Mouse (Mus musculus) ES-Bruce4 (cell line): ENCODE data around the gene Tmcc2. TPM values are rescaled to one million over a fixed set of nuclear protein-coding genes. Genes with fewer than 3 reads are reported as not detected.

ENCODE experiments used
- H3K27ac ChIP-seq: 2 replicates; pipeline ENCODE4 v1.5.1; 2012; ENCODE audit warnings: low read length, inconsistent platforms; ENCODE audit not compliant: insufficient read depth
- H3K27me3 ChIP-seq: 2 replicates; pipeline ENCODE4 v1.6.1; 2012; ENCODE audit warnings: mild to moderate bottlenecking, low read length, inconsistent platforms; ENCODE audit not compliant: control insufficient read depth, poor library complexity, insufficient read depth, severe bottlenecking
- H3K36me3 ChIP-seq: 2 replicates; pipeline ENCODE4 v1.6.1; 2012; ENCODE audit warnings: inconsistent platforms, mild to moderate bottlenecking, low read length, moderate library complexity; ENCODE audit not compliant: control insufficient read depth, poor library complexity, insufficient read depth, severe bottlenecking
- H3K4me1 ChIP-seq: one replicate; pipeline ENCODE4 v1.8.1; 2011; ENCODE audit warnings: low read length; ENCODE audit not compliant: control insufficient read depth, insufficient read depth
- H3K4me3 ChIP-seq: 2 replicates; pipeline ENCODE4 v1.5.1; 2011; ENCODE audit warnings: low read depth, mild to moderate bottlenecking, low read length
- H3K9ac ChIP-seq: 2 replicates; pipeline ENCODE4 v1.6.1; 2012; ENCODE audit warnings: low read depth, mild to moderate bottlenecking, inconsistent platforms; ENCODE audit not compliant: poor library complexity, severe bottlenecking
- H3K9me3 ChIP-seq: replicated peaks from 2 replicates; pipeline ENCODE4 v1.6.1; 2012; ENCODE audit warnings: mild to moderate bottlenecking, low read length, inconsistent platforms; ENCODE audit not compliant: control insufficient read depth, poor library complexity, insufficient read depth, severe bottlenecking
- CTCF ChIP-seq: IDR thresholded peaks from one replicate; pipeline ENCODE4 v1.8.1; 2011; ENCODE audit warnings: low read depth, low read length
- EP300 ChIP-seq: IDR thresholded peaks from 2 replicates; pipeline ENCODE4 v1.6.1; 2011; ENCODE audit warnings: low read depth, low read length; ENCODE audit not compliant: insufficient read depth
- POLR2A ChIP-seq: IDR thresholded peaks from one replicate; pipeline ENCODE4 v1.8.1; 2011; ENCODE audit warnings: low read length; ENCODE audit not compliant: insufficient read depth
- polyA plus RNA-seq: library from polyadenylated mRNA; stranded (reverse); fragments of >200 nt; gene quantifications from 2 replicates; pipeline ENCODE4 v1.2.4, GENCODE M21; 2011; ENCODE audit warnings: low read depth; ENCODE audit not compliant: missing spikeins, insufficient read depth, insufficient read length

Gene Tmcc2
- polyA plus RNA-seq, 1 experiment: 11.1 TPM

DNA sequence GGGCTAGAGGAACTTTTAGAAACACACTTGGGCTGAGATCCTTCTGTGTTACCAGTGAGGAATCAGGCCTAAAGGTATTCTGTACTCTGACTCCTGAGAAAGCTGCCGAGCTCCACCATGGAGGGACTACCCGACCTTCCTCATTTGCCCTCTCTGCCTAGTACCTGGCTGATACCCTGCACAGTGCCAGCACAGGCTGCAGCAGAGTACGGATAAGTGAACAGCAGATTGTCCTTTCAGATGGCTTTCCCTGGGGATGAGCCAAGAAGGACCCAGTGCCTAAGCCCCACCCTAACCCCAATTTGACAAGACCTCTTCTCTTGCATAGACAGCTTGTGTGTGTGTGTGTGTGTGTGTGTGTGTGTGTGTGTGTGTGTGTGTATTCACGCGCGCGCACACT is 82.4 kb downstream of the Tmcc2 start:
- Histone ChIP-seq H3K4me1 (peaks cover 1% of the 10 kb centered on the region), H3K36me3 (no peaks in the 10 kb centered on the region), H3K9me3 (no peaks in the 10 kb centered on the region), H3K9ac (no peak overlapping the region), H3K27me3 (no peaks in the 10 kb centered on the region), H3K4me3 (no peak overlapping the region), H3K27ac (no peak overlapping the region)
- TF ChIP-seq CTCF (no peak), POLR2A (no peak), EP300 (no peak)

- Histone ChIP-seq H3K9ac (no peak overlapping the region), H3K27me3 (no peaks in the 10 kb centered on the region), H3K4me1 (peaks cover 4% of the 10 kb centered on the region), H3K27ac (no peak overlapping the region), H3K4me3 (no peak overlapping the region), H3K36me3 (no peaks in the 10 kb centered on the region), H3K9me3 (no peaks in the 10 kb centered on the region)
- TF ChIP-seq EP300 (no peak), POLR2A (no peak), CTCF (no peak)
These were observed 83.1 kb downstream of the Tmcc2 start for GRCm38 (mm10) chr1:132307962-132308361.

- Histone ChIP-seq H3K4me3 (no peak overlapping the region), H3K9me3 (no peaks in the 10 kb centered on the region), H3K27ac (no peak overlapping the region), H3K36me3 (no peaks in the 10 kb centered on the region), H3K9ac (no peak overlapping the region), H3K27me3 (no peaks in the 10 kb centered on the region), H3K4me1 (peaks cover 3% of the 10 kb centered on the region)
- TF ChIP-seq EP300 (no peak), POLR2A (no peak), CTCF (no peak)
These were observed 84.3 kb downstream of the Tmcc2 start for GRCm38 (mm10) chr1:132306808-132307207.

Other genes with a start within 250 kb of the Tmcc2 start
- gene Lemd1, start 199.8 kb downstream of the Tmcc2 start, polyA plus RNA-seq: 16.8 and 20.0 TPM in 2 replicates
- gene AC124108.1, start 199.8 kb downstream of the Tmcc2 start, polyA plus RNA-seq: 7.6 and 7.7 TPM in 2 replicates
- not detected in 2 replicates for gene Gm10188, start 161.5 kb downstream of the Tmcc2 start, polyA plus RNA-seq
- 0.60 and 0.72 TPM in 2 replicates for gene Klhdc8a, start 92.7 kb downstream of the Tmcc2 start, polyA plus RNA-seq
- gene Nuak2, start 75.2 kb downstream of the Tmcc2 start, polyA plus RNA-seq: 20.0 and 21.7 TPM in 2 replicates
- 19.9 and 22.5 TPM in 2 replicates for gene Dstyk, start 26.3 kb upstream of the Tmcc2 start, polyA plus RNA-seq
- 72.9 and 85.4 TPM in 2 replicates for gene Rbbp5, start 86.1 kb upstream of the Tmcc2 start, polyA plus RNA-seq
- 8.6 and 10.1 TPM in 2 replicates for gene Tmem81, start 114.9 kb upstream of the Tmcc2 start, polyA plus RNA-seq
- gene Cntn2, start 152.0 kb upstream of the Tmcc2 start, polyA plus RNA-seq: 3.0 and 3.1 TPM in 2 replicates